Comparison of ENCODE assay signal across 5 mouse cellular contexts in genomic region chr2:132515607-132516006, GRCm38 (mm10).
"Had no signal": no experiment of that assay in that cellular context is flagged by ENCODE, and none has a peak within 500 bp of the region (broad histone marks: within the 10 kb centered on the region; RNA-seq: fewer than 3 reads in every experiment).

No protein-coding gene starts in this region.

- H3K9ac ChIP-seq: liver, embryonic 13.5 days; midbrain, embryonic 12.5 days; neural tube, embryonic 13.5 days had no signal

- H3K4me3 ChIP-seq: left cerebral cortex, adult 2 months; liver, embryonic 13.5 days; midbrain, embryonic 12.5 days; myocyte; neural tube, embryonic 13.5 days had no signal

- H3K36me3 ChIP-seq: liver, embryonic 13.5 days; midbrain, embryonic 12.5 days; neural tube, embryonic 13.5 days had no signal

- H3K27me3 ChIP-seq: liver, embryonic 13.5 days; neural tube, embryonic 13.5 days had no signal

- H3K9me3 ChIP-seq: liver, embryonic 13.5 days; midbrain, embryonic 12.5 days; neural tube, embryonic 13.5 days had no signal

- H3K27ac ChIP-seq: liver, embryonic 13.5 days; midbrain, embryonic 12.5 days; neural tube, embryonic 13.5 days had no signal

- H3K4me1 ChIP-seq: neural tube, embryonic 13.5 days had no signal
